Mouse (Mus musculus): Measurements from ENCODE around the gene Cst11.

GRCm38 (mm10) chr2:148789142-148789541, 17.8 kb upstream of the Cst11 start, which contains the start of gene Cst12:
- no peak for TF ChIP-seq CTCF (IDR thresholded peaks at IDR 0.05; ENCODE audit: low read depth, low read length)
- no peak for TF ChIP-seq GATA1 (IDR thresholded peaks at IDR 0.05; ENCODE audit: borderline replicate concordance, low read length)

Data from G1E (cell line).